Mouse (Mus musculus): ENCODE measurements around the gene Tmco1. TPM values are rescaled to one million over a fixed set of nuclear protein-coding genes. Genes with fewer than 3 reads are reported as not detected.

Gene Tmco1
- polyA plus RNA-seq, 1 experiment from 2014 or later = 65.4 TPM

DNA sequence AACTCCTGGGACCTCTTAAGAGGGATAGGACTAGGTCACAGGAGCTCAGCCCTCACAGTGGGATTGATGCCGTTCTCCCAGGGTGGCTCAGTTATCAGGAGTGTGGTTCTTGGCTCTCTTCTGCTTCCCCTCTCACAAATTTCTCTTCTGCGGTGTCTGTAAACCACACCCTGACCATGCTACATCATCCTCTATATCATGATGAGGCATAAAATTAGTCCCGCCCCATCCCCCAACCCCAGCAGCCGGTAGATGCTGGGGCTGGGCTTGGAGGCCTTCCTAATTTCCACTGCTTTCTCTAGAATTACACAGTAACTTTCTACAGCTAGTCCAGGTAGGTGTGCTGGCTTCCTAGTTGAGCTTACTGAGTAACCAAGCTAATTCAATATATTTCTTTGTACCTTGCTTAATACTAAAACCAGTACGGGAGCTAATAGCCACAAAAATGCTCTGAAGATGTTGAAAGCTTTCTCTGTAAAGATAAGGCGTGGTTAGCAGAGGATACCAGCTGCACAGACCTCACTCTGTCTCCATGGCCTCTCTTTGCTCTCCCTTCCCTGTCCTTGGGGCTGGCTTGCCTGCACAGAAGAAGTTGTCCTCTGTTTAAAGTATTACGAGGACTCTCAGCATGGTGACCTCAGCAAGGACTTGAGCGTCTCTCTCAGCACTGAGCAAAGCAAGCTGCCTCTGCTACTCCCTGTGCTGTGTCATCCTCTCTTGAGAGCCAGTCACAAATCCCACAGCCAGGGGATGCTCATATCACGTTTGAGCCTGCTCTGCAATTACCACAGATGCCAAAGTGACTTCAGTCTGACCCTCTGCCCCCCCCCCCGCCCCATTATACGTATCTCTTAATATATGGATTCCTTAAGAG lies 19.3 kb upstream of the Tmco1 start:
- no peak for ATAC-seq (ENCODE audit: low FRiP score, low TSS enrichment)
- Histone ChIP-seq H3K4me3 (replicated peaks; ENCODE audit: low read depth, low read length) (no peak overlapping the region), H3K9me3 (ENCODE audit: control insufficient read depth, low read length) (no peaks in the 10 kb centered on the region), H3K27me3 (ENCODE audit: control insufficient read depth, insufficient read depth, low read length) (no peaks in the 10 kb centered on the region), H3K36me3 (ENCODE audit: control insufficient read depth, insufficient read depth, low read length) (no peaks in the 10 kb centered on the region), H3K9ac (replicated peaks; ENCODE audit: low read length) (no peak overlapping the region), H3K27ac (replicated peaks; ENCODE audit: low read depth, low read length) (0 out of 2 replicates have a peak overlapping the region, but pooled peaks have one; percentile 37), H3K4me1 (ENCODE audit: control insufficient read depth, insufficient read depth, low read length) (peaks cover 16% of the 10 kb centered on the region; the same call in 1 of the 2 replicates), H3K4me2 (ENCODE audit: low read length) (no peak overlapping the region)
- WGBS = 43% methylated on average over 11 of the region's 11 CpGs
- peak; percentile 35 for DNase-seq

DNA sequence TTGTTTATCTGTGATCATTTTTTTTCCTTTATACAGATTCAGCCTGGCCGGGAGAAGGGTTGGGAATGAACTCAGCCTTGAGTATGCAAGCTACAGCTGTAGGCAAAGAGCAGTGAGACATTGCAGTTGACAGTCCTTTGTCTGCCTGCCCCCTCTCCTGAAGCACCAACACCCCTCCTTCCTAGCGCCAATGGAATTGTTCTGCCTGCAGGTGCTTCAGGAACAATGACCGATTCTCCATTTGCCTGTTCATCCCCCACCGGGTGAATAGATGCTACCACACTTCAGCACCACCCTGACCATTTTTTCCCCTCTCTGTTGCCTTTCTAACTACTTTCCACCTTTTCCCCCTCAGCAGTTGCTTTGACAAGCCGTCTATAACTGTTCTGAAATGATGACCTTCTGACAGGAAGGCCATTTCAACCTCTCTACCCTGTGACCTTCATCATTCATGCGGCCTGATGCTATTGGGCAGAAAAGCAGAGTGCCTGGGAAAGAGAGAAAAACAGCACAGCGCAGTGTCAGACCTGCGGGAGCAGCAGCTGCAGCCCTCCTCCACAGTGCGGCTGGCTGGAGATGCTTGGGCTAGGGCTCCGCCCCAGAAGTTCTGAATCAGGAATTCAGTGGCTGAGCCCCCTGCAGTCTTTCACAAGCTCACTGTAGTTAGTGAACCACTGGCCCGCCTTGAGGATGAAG lies 18.5 kb upstream of the Tmco1 start:
- Histone ChIP-seq H3K4me3 (replicated peaks; ENCODE audit: low read depth, low read length) (no peak overlapping the region), H3K4me2 (ENCODE audit: low read length) (peak overlapping the region; percentile 33; the same call in 1 of the 2 replicates), H3K27me3 (ENCODE audit: control insufficient read depth, insufficient read depth, low read length) (no peaks in the 10 kb centered on the region), H3K27ac (replicated peaks; ENCODE audit: low read depth, low read length) (0 out of 2 replicates have a peak overlapping the region, but pooled peaks have one; percentile 37), H3K36me3 (ENCODE audit: control insufficient read depth, insufficient read depth, low read length) (no peaks in the 10 kb centered on the region), H3K9me3 (ENCODE audit: control insufficient read depth, low read length) (no peaks in the 10 kb centered on the region), H3K4me1 (ENCODE audit: control insufficient read depth, insufficient read depth, low read length) (peaks cover 16% of the 10 kb centered on the region; the same call in 1 of the 2 replicates), H3K9ac (replicated peaks; ENCODE audit: low read length) (0 out of 2 replicates have a peak overlapping the region, but pooled peaks have one; percentile 12)
- WGBS = 4% methylated on average over 11 of the region's 11 CpGs
- ATAC-seq (ENCODE audit: low FRiP score, low TSS enrichment) (peak; percentile 42; the same call in 1 of the 2 replicates), DNase-seq (peak; percentile 59)

GRCm38 (mm10) chr1:167290263-167290592 lies 17.9 kb upstream of the Tmco1 start:
- Histone ChIP-seq H3K9ac (replicated peaks; ENCODE audit: low read length) (no peak overlapping the region), H3K4me1 (ENCODE audit: control insufficient read depth, insufficient read depth, low read length) (peaks cover 15% of the 10 kb centered on the region; the same call in 1 of the 2 replicates), H3K4me3 (replicated peaks; ENCODE audit: low read depth, low read length) (no peak overlapping the region), H3K27me3 (ENCODE audit: control insufficient read depth, insufficient read depth, low read length) (no peaks in the 10 kb centered on the region), H3K27ac (replicated peaks; ENCODE audit: low read depth, low read length) (no peak overlapping the region), H3K36me3 (ENCODE audit: control insufficient read depth, insufficient read depth, low read length) (no peaks in the 10 kb centered on the region), H3K4me2 (ENCODE audit: low read length) (peak overlapping the region; percentile 33; the same call in 1 of the 2 replicates), H3K9me3 (ENCODE audit: control insufficient read depth, low read length) (no peaks in the 10 kb centered on the region)
- DNase-seq (no peak), ATAC-seq (ENCODE audit: low FRiP score, low TSS enrichment) (no peak)
- WGBS = 21% methylated on average over 6 of the region's 6 CpGs

DNA sequence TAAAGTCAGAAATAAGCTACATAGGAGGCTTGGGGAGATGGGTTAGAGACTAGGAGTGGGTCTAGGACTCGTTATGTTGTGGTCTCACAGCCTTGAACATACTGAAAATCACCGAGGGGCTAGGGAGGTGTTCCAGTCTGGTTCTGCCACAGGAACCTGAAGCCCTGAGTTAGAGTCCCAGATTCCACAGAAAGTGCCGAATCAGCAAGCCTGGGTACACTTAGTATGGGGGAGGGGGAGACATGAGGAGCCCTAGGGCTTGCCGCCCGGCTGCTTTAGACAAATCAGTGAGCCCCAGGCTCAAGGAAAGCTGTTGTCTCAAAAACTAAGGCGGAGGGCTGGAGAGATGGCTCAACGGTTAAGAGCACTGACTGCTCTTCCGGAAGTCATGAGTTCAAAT lies 16.6 kb upstream of the Tmco1 start:
- no peak for DNase-seq

GRCm38 (mm10) chr1:167292447-167292846 lies 15.7 kb upstream of the Tmco1 start:
- H3K4me1 ChIP-seq (ENCODE audit: control insufficient read depth, insufficient read depth, low read length) = peaks cover 11% of the 10 kb centered on the region; the same call in 1 of the 2 replicates
- 62% methylated on average over 11 of the region's 11 CpGs for WGBS
- no peak for ATAC-seq (ENCODE audit: low FRiP score, low TSS enrichment)

More for the DNA sequence above, 16.6 kb upstream of the Tmco1 start:
- H3K4me2 ChIP-seq (ENCODE audit: low read length) = no peak overlapping the region
- H3K4me3 ChIP-seq (replicated peaks; ENCODE audit: low read depth, low read length) = no peak overlapping the region
- no peaks in the 10 kb centered on the region for H3K36me3 ChIP-seq (ENCODE audit: control insufficient read depth, insufficient read depth, low read length)
- H3K9ac ChIP-seq (replicated peaks; ENCODE audit: low read length) = no peak overlapping the region
- no peaks in the 10 kb centered on the region for H3K9me3 ChIP-seq (ENCODE audit: control insufficient read depth, low read length)
- WGBS = 81% methylated on average over 8 of the region's 8 CpGs
- no peak for ATAC-seq (ENCODE audit: low FRiP score, low TSS enrichment)
- H3K27ac ChIP-seq (replicated peaks; ENCODE audit: low read depth, low read length) = no peak overlapping the region
- H3K4me1 ChIP-seq (ENCODE audit: control insufficient read depth, insufficient read depth, low read length) = peaks cover 11% of the 10 kb centered on the region; the same call in 1 of the 2 replicates
- H3K27me3 ChIP-seq (ENCODE audit: control insufficient read depth, insufficient read depth, low read length) = no peaks in the 10 kb centered on the region

DNA sequence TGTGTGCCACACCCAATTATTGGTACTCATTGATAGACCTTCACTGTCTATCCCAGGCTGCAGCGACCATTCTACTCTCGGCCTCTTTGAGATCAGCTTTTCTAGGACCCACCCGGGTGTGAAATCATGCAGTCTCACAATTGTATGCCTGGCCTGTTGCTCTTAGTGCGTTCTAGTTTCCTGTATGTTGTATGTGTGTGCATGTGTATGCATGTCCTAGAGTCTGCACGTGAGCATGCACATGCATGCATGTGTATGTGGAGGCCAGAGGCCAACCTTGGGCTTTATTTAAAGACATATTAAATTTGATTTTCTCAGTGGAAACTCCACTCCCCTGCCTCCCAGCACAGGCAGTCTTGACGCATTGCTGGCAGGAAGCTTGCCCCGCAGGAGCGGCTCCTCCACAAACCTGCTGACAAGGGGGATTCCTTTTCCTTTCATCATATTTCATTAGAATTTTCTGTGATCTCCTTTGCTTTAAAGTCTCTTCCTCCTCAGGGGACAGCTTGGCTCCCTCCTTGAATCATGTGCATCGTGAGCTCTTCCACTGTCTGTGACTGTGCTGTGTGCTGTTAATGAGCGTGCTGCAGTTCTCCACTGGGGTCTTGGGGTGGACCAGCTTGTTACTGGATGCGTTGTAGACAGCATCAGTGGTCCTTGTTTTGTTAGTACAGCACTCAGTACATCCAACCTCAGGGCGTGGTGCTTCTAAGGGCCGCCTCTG lies 12.3 kb upstream of the Tmco1 start:
- H3K9me3 ChIP-seq (ENCODE audit: control insufficient read depth, low read length) = no peaks in the 10 kb centered on the region
- H3K27me3 ChIP-seq (ENCODE audit: control insufficient read depth, insufficient read depth, low read length) = no peaks in the 10 kb centered on the region
- H3K4me3 ChIP-seq (replicated peaks; ENCODE audit: low read depth, low read length) = no peak overlapping the region
- WGBS = 49% methylated on average over 13 of the region's 13 CpGs
- peak; percentile 72 for DNase-seq
- ATAC-seq (ENCODE audit: low FRiP score, low TSS enrichment) = peak; percentile 74; the same call in 1 of the 2 replicates
- no peaks in the 10 kb centered on the region for H3K4me1 ChIP-seq (ENCODE audit: control insufficient read depth, insufficient read depth, low read length)
- no peak overlapping the region for H3K4me2 ChIP-seq (ENCODE audit: low read length)
- no peaks in the 10 kb centered on the region for H3K36me3 ChIP-seq (ENCODE audit: control insufficient read depth, insufficient read depth, low read length)
- no peak overlapping the region for H3K9ac ChIP-seq (replicated peaks; ENCODE audit: low read length)
- H3K27ac ChIP-seq (replicated peaks; ENCODE audit: low read depth, low read length) = peak overlapping the region; percentile 74

More at GRCm38 (mm10) chr1:167292447-167292846, 15.7 kb upstream of the Tmco1 start:
- no peak overlapping the region for H3K9ac ChIP-seq (replicated peaks; ENCODE audit: low read length)
- H3K4me2 ChIP-seq (ENCODE audit: low read length) = no peak overlapping the region
- H3K27ac ChIP-seq (replicated peaks; ENCODE audit: low read depth, low read length) = no peak overlapping the region
- no peak overlapping the region for H3K4me3 ChIP-seq (replicated peaks; ENCODE audit: low read depth, low read length)
- H3K36me3 ChIP-seq (ENCODE audit: control insufficient read depth, insufficient read depth, low read length) = no peaks in the 10 kb centered on the region
- no peaks in the 10 kb centered on the region for H3K9me3 ChIP-seq (ENCODE audit: control insufficient read depth, low read length)
- DNase-seq = no peak
- H3K27me3 ChIP-seq (ENCODE audit: control insufficient read depth, insufficient read depth, low read length) = no peaks in the 10 kb centered on the region

GRCm38 (mm10) chr1:167300122-167300521 lies 8.1 kb upstream of the Tmco1 start:
- 95% methylated on average over 2 of the region's 2 CpGs for WGBS
- no peak overlapping the region for H3K9ac ChIP-seq (replicated peaks; ENCODE audit: low read length)
- ATAC-seq (ENCODE audit: low FRiP score, low TSS enrichment) = no peak
- H3K4me1 ChIP-seq (ENCODE audit: control insufficient read depth, insufficient read depth, low read length) = no peaks in the 10 kb centered on the region
- no peaks in the 10 kb centered on the region for H3K27me3 ChIP-seq (ENCODE audit: control insufficient read depth, insufficient read depth, low read length)
- no peak for DNase-seq
- no peaks in the 10 kb centered on the region for H3K9me3 ChIP-seq (ENCODE audit: control insufficient read depth, low read length)
- H3K36me3 ChIP-seq (ENCODE audit: control insufficient read depth, insufficient read depth, low read length) = no peaks in the 10 kb centered on the region
- H3K4me2 ChIP-seq (ENCODE audit: low read length) = no peak overlapping the region
- H3K27ac ChIP-seq (replicated peaks; ENCODE audit: low read depth, low read length) = no peak overlapping the region
- H3K4me3 ChIP-seq (replicated peaks; ENCODE audit: low read depth, low read length) = no peak overlapping the region

DNA sequence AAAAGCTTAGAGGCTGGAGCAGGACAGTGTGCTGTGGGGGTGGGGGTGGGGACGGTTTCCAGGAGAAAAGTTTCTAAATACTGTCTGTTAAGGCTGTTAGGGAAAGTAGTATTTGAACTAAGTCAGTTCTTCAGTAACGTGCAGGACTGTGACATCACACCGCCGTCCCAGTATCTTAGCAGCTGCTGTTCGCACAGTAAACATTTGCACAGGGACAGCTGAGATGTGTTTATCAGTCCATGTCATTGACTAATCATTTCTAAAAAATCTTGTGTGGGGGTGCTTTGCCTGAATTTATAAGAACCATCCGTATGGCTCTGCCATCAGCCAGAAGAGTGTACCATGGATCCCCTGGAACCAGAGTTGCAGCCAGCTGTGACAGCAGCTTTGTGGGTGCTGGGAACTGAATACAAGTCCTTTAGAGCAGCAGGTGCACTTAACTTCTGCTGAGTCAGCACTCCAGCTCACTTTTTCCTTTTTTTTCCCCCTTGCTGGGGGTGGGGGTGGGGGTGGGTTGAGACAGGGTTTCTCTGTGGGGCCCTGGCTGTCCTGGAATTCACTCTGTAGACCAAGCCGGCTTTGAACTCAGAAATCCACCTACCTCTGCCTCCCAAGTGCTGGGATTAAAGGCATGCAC lies 2.6 kb upstream of the Tmco1 start:
- 69% methylated on average over 7 of the region's 7 CpGs for WGBS
- no peak overlapping the region for H3K4me2 ChIP-seq (ENCODE audit: low read length)
- peaks cover 12% of the 10 kb centered on the region; the same call in 1 of the 2 replicates for H3K4me1 ChIP-seq (ENCODE audit: control insufficient read depth, insufficient read depth, low read length)
- H3K9ac ChIP-seq (replicated peaks; ENCODE audit: low read length) = no peak overlapping the region
- DNase-seq (no peak), ATAC-seq (ENCODE audit: low FRiP score, low TSS enrichment) (no peak)
- no peak overlapping the region for H3K4me3 ChIP-seq (replicated peaks; ENCODE audit: low read depth, low read length)
- H3K27ac ChIP-seq (replicated peaks; ENCODE audit: low read depth, low read length) = no peak overlapping the region
- H3K9me3 ChIP-seq (ENCODE audit: control insufficient read depth, low read length) = no peaks in the 10 kb centered on the region
- no peaks in the 10 kb centered on the region for H3K27me3 ChIP-seq (ENCODE audit: control insufficient read depth, insufficient read depth, low read length)
- H3K36me3 ChIP-seq (ENCODE audit: control insufficient read depth, insufficient read depth, low read length) = no peaks in the 10 kb centered on the region

All from midbrain, embryonic 14.5 days (tissue).